Mouse (Mus musculus): ENCODE data around the gene Trmt112.

DNA sequence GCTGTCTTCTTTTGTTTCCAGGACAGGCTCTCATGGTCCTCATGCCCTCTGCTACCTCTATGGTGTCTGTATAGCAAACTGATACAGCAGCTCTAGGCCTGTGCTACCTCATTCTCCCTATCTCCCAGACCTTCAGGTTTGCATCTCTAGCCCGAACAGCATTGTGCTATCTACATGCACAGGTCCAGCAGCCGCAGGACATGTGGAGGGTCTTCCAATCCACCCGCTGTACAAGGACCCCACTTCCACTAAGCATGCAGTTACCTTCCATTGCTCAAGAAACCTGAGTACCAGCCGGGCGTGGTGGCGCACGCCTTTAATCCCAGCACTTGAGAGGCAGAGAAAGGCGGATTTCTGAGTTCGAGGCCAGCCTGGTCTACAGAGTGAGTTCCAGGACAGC, 5.0 kb downstream of the Trmt112 start:
- TF ChIP-seq CTCF (IDR thresholded peaks at IDR 0.05; ENCODE audit: control insufficient read depth, insufficient read depth, low read length) (no peak), POLR2A (IDR thresholded peaks at IDR 0.05; ENCODE audit: borderline replicate concordance, control insufficient read depth, low read depth, low read length) (no peak)
